Mouse (Mus musculus) lung, adult 18-20 months (tissue): Measurements from ENCODE around the gene Zbtb16.

Experiments used
- DNase-seq, 2 experiments: peaks; one replicate each; pipeline ENCODE4 v3.0.0; 2022; ENCODE audit warnings: mixed read lengths in 2 of 2

Gene Zbtb16

DNA sequence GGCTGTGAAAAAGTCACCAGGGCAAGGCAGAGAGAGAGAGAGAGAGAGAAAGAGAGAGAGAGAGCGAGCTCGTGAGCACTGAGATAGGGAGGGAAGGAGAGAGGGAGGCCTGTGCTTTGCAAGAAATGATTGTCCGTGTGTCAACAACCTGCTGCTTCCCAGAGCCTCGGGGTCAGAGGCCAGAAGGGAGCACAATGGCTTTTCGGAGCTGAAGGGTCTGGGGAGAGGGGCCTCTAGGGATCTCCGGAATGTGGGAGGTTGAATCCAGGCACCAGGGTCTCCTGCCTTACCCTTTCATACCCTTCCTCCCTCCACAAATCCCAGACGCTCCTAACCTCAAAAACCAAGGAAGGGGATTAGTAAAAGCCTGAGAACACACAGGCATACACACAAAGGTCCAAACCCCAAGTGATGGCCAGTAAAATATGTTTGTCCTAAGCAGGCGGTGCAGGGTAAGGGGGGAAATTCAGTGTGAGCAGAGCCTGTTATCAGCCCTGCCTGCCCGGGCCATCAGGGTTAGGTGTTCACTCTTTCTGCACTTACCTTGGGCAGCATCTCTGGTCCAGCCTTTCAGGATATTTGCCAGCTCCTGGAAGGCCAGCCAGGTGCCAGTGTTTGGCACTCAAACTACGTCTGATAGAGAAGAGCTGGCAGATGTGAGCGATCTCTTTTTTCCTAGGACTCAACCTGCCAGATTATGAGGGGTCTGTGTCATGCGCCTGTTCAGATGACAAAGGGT is 139.1 kb downstream of the Zbtb16 start:
- no peak for DNase-seq

DNA sequence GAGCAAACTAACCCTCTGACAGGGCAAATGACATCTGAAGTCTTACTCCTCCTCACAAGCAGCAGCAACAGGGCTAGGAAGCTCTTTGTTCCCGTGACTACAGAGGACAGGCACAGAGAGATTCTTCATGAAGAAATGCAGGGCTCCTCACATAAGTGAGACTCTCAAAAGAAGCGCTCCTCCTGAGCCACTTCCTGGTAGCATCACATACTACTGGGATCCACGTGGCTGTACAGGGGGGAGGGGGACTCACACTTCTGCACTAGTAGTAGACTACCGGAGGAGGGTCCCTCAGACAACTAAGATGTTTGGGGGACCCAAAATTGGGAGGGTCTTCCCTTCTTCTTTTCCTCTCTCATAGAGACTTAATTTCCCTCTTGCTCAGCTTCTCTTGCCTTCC is 139.7 kb downstream of the Zbtb16 start:
- no peak for DNase-seq

DNA sequence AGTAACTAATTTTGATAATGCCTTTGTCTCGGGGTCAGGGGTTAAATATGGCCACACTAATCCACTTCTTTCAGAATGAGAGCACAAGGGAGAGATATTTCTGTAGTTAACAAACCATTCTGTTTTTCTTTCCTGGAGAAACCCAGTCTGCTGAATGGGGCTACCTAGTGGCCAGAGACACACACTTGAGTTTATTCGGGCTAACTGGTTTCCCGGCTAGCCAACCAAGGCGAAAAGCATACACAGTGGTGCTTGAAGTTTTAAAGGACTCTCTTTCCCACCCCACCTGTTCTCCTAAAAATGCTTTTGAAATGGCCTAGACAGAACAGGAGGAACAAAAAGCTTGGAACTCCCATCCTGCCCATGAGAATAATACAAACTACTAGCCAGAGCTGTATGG is 140.2 kb downstream of the Zbtb16 start:
- DNase-seq = peak; percentile 37 to 52

DNA sequence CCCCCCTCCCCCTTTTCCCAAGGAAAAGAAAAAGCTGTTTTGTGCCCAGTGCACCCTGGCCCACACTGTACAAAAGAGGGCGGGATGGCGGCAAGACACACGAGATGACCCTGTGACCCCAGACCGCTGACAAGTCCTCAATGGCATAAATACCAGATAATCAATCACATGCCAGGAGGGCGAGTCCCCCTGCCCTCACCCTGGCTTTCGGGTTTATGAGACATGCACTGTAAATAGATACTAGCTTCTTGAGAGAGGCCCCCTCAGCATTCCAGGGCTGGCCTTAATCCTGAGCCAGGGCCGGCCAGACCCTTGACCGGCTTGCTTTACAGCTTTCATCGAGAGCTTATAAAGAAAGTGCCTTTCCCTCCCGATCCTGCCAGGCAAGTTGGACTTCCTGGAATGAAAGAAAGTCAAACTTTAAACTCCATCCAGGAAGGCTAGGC is 141.4 kb downstream of the Zbtb16 start:
- DNase-seq = peak; percentile 42 to 56

DNA sequence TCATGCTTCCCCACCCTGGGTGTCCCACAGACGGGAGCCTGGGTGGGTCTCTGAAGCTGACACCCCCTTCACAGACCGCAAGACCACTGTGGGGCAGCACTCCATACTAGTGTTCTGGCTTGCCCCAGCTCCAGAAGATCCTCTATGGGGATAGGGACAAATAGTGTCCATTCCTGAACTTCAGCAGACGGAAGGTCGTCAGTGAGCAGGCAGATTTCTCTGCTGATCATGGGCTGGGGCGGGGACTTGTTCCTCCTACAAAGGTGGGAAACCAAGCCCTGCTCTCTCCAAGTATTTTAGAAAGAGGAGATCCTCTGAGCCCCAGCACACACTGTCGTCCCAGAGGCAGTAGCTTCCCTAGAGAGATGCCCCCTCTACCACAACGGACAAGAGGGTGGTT is 142.3 kb downstream of the Zbtb16 start:
- no peak for DNase-seq

DNA sequence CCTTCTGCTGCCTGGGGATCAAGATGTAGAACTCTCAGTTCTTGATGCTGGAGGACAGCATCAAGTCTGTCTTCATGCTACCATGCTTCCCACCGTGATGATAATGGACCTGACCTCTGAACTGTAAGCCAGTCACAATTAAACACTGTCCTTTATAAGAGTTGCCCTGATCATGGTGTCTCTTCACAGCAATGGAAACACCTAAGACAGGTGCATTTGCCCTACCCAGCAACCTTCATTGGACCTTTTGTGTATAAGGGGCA is 146.4 kb downstream of the Zbtb16 start:
- DNase-seq = no peak

DNA sequence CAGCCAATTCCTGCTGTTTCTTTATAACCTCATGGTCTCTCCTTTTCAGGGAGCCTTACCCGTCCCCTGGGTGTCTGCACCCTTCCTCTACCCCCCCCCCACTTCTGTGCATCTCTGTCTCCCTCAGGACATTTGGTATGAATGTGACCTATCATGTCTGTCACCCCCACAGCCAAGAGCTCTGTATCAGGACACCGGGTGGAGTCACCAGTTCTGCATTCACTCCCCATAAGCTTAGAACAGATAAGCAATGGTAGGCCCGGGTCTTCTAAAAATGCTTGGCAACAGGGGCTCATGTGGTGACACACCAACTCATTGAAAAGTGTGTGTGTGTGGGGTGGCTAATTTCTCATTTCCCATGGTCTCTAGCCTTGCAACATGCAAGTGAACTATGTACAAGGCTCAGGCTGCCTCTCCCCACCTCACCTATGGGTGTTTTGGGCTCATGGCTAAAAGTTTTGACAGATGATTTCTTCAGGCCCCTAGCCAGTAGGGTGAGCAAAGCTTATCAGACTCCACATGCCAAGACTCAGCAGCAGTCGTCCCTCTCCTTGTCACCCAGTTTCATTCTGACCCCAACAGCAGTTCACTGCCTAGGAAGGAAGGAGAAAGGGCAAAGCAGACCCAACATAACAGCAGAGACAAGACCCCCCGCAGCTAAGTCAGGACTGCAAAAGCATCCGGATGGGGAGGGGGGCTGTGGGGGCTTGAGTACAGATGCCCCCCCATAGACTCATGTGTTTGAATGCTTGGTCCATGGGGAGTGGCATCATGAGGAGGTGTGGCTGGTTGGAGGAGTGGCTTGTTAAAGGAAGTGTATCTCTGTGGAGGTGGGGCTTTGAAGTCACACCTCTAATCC is 146.9 kb downstream of the Zbtb16 start:
- DNase-seq = no peak

DNA sequence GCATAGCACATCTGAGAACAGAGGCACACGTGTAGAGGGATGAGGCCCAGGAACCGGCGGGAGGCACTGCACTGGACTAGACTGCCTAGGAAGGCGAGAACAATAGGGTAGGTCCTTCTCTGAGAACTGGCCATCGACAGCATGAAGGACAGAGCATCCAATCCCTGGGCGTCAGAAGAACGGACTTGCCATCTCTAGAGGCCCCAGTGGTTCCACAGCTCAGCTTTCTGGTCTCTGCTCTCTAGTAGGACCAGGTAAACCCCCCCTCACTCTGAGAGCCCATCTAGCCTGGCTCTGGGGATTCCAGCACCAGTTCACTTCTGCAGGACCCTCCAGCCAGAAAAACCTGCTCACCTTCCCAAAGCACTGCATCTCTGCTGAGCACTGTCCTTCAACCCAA is 148.1 kb downstream of the Zbtb16 start:
- no peak for DNase-seq

DNA sequence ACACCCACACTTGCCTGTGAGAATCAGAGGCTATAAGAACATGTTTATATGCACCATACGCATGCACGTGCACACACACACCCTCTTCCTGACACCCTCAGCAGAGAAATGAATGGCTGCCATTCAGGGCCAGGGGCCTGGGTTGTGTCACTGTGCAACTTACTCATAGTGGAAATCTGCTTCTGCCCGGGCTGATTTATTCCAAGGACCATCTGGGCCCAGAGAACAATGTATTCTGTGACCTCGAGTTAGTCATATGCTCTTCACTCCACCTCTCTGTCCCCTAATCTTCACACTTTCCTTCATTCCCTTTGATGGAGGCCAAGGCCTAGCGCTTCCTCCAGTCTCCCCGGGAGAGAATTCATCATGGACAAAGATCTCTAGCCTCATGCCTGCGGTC is 150.3 kb downstream of the Zbtb16 start:
- DNase-seq = no peak

DNA sequence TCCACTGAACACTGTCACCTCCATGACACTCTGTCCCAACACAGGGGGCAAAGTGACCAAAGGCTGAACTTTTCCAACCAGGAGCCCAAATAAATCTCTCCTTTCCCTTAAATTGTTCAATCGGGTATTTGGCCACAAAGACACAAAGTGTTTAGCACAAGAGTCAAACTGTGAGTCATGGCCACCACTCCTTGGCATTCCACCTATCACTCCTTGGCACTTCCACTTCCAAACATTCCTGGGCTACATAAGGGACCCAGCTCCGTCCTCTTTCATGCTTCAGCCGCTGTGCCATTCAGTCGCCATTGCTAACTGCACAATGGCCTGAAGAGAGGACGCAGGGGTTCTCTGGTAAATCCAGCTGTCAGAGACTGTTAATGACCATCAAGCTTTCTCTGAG is 151.9 kb downstream of the Zbtb16 start:
- no peak for DNase-seq

DNA sequence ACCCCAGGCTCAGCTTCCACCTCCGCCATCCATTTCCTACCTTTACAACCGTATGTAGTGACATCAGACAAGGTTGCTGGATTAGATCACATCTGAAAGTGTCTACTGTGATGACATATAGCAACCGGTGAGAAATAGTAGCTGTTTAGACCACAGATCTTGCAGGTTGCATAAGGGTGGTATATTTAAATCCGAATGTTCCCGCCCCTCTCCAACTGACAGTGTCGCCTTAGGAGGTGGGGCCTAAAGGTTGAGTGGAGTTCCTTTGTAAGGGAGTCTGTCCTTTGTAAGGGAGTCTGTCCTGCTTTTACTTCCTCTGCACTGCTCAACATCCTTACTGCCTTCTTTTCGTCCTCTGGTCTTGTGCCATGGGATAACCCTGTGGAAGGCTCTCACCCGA is 154.8 kb downstream of the Zbtb16 start:
- no peak for DNase-seq

DNA sequence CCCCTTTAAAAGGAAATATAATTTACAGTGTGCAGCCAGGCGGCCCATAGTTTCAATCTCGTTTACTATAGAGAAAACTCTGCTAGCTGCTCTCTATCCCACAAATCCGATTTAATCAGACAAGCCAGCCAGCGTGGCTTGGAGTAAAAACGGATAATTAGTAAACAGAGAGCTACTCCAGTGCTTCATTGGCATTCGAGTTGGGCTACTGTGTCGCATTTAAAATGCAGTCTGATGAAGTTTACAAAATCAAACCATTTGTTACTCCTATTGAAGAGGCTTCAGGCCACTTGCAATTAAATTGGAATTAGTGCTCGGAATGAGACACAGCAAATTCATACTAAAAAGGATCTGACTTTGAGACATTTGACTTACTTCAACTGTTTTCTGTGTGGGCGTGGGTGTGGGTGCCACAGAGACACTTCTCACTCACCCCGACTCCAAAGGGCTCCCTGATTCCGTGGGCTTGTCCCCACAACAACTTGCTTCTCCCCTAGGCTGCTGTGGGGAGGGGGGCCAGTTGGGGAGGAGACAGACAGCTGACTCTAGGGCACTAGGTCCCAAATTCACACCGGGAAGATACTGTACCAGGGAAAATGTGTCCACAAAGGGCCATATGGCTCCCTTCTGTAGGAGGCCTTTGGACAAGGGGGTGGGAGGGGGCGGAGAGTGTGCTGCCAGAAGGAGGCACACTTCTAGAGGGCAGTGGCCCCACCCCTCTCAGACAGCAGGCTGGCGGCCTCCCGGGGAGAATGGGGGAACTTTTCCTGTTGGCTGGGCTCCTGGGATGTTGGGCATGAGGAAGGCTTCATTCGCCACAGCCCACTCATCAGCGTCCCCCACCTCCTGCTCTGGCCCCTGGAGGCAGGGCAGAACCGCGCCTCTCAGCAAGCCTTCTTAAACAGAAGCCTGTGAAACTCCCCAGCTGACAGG is 157.3 kb downstream of the Zbtb16 start:
- peak; percentile 42 to 70 for DNase-seq

DNA sequence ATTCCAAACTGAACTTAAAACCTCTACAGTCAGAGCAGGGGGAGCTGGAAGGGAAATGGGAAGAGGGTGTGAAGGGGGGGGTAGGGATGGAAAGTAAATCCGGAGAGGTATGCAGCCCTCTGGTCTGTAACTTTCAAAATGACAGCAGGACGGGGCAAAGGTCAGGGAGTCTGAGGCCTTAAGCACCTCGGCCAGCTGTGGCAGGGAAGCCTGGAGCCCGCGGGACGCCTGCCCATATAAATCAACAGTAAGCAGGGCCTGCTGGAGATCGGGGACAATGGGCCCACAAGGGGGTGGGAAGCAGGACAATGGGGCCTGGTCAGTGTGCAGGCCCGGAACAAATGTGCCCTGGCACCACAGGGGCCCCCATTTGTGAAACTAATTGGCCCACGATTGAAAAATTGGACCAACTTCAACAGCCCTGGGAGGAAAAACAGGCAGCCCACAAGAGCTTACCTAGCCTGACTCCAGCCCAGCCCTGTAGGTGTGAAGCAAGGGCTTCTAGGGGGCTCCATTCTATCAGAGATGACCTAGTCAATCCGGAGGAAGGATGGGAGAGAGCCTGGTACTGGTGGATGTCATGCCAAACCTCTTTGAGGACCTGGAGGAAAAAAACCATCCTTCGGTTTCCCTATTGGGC is 160.8 kb downstream of the Zbtb16 start:
- peak in 1 of 2 experiments; percentile 48 for DNase-seq

DNA sequence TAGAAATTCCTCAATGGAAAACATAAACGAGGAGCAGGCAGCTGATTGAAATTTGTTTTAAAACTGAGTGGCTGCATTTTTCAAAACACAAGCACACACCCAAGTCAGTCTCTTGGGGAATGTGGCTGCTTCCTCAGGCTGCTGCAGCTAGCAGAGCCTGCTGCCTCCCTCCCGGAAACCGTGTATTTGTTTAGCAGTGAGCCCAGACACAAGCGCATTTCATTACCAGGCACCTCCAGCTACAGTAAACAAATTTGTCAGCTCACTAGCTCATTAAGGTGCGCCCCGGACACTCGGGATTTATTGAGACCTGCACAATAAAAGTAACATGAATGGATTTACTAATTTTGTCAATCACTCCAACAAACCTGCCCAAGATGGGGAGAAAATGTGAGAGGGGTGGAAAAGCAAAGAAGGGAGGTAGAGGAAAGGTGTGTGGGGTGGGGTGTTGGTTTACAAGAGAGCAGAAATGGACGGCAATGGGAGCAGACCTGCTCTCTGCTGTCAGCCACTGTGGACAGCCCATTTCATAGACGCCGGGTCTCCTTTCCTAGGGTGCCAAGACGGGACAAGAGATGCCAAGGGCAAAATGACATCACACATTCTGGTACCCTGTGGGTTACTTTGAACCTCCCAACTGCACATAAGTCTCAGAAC is 161.5 kb downstream of the Zbtb16 start:
- peak; percentile 61 to 71 for DNase-seq

DNA sequence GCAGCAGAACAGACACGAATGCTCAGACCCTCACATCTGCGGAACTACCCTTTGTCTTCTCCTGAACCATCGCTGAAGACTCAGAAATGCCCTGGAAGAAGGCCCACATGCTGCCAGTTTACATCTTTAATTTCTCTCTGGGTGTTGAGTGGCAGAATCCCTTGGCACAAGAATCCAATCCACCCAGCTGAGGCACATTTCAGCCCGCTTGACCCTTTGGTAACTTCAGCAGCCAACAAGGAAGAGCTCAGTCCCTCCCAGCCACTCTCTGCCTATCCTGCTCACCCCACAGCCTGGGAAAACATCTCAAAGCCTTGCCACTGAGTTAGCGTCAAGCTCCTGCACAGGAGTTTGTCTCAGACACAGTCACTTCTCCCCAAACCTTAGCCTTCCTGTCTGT is 162.2 kb downstream of the Zbtb16 start:
- no peak for DNase-seq

DNA sequence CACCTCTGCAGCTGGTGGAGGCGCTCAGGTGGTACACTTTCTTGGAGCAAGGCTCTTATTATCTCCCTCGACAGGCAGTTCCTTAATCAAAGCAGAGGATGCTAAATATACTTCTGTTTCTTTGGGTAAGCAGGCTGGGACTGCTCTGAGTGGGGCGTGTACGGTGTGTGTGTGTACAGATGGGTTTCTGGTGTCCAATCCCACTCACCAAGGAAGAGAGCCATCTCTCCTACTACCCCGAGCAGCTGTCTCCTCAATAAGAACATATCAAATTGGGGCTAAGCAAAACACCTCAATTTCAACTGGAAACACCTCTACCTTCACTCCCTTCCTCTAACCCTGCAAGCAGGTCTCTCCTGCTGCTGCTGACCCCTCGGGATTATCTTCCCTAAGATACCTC is 162.8 kb downstream of the Zbtb16 start:
- DNase-seq = no peak

DNA sequence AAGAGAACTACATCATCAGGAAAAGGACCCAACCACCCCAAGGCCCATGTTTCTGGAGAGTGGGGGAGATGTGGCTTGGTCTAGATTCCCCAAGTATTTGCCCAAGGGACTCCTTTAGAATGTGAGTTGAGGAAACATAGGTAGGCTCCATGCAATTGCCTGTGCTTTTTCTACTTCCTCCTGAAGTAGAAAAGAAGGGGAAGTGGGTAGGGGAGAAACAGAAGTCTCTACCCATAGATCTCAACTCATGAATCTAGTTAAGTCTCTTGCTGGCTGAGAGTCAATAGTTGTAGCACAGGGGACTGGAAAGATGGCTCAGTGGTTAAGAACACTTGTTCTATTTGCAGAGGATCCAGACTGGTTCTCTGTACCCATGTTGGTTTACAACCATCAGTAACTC is 164.2 kb downstream of the Zbtb16 start:
- no peak for DNase-seq

DNA sequence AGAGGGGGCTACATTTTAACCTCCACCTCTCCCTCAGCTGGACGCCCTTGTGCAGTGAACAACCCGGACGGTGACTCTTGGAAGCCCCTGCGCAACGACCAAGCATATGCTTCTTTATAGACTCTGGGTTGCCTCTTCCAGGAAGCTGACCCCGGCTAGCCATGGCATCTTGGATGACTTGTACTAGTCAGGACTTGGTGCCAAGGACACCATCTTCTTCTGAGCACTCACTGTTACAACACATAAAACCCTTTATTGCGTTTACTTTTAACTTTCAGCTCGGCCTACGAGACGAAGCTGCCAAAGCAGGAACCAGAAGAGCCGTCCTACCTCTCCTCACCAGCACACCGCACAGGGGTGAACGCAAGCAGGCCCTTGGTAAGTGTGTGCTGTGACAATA is 165.9 kb downstream of the Zbtb16 start:
- DNase-seq = no peak

DNA sequence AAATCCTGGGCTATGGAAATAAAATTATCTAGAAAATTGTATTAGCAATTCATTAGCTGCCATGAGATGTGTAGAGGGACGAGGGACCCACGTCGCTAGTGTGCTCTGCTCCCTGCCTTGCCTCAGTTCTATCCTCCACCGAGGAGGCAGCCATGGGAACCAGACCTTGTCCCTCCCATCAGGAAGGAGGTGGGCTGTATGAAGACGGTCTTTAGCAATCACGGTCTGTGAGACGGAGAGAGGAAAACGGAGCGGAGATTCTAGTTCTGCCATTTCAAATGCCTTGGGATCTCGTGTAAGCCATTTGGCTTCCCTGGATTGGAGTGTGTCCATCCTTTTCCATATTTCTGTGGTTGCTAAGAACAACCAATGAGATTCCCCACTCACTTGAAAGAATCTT is 166.3 kb downstream of the Zbtb16 start:
- no peak for DNase-seq

DNA sequence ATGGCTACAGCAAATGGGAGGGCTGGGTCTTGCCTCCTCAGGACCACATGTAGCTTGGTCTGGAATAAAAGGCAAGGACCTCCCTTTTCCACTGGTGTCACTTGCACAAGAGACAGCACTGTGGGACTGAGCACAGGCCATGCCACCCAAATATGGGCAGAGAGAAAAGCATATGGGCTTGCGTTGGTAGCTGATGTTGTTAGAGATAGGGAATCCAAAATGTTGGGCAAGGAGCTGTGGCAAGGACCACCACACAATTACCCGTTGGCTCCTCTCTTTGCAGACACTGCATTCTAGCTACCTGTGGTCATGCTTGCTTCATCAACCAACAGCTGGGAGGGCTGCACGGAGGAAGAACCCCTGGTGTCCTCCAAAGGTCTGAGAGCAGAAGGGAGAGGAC is 169.3 kb downstream of the Zbtb16 start:
- DNase-seq = no peak

DNA sequence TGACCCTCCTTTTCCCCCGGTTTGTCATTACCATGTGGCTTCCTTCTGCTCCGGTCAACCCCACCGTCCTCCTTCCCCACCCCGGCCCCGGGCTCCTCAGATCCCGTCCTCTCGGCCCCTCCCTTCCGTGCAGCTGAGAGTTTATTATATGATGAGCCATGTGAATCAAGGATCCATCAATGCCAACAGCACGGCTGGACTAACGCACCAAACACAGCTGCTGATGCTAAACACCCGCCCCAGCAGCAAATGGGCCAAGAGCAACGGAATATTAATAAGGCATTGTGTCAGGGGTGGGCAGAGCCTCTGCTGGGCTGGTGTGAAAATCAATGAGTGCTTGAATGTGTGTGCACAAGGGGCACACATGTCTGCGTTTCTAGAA is 173.0 kb downstream of the Zbtb16 start:
- no peak for DNase-seq

DNA sequence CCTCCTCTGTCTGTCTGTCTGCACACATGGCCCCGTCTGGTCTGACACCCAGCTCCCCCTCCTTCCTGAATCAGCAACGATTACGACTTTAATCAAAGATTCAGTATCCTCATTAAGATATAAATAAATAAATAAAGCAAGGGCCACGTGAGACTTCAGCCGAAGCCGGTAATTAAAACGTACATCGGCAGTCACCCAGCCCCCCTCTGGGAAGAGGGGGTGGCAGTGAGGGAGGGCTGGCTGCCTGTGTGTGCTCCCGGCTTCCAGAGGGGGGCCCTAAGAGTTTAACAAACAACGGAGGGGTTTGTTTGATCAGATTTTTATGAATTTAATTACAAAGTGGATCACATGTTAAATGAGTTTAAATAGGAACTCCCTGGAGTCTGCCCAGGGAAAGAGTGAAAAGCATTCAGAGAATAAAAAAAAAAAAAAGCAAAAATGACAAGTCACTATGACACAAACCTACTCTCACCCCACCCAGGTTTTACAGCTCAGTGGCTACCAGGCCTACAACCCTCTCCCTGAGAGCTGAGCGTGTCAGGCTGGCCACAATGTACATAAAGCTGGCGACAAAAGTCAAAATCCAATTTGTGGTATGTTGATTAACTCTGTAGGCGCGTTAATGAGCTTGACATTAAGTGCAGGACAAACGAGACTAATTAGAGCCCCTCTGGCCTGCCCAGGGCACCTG is 173.5 kb downstream of the Zbtb16 start:
- no peak for DNase-seq
